Mouse (Mus musculus): ENCODE results near the gene Nfix.

DNA sequence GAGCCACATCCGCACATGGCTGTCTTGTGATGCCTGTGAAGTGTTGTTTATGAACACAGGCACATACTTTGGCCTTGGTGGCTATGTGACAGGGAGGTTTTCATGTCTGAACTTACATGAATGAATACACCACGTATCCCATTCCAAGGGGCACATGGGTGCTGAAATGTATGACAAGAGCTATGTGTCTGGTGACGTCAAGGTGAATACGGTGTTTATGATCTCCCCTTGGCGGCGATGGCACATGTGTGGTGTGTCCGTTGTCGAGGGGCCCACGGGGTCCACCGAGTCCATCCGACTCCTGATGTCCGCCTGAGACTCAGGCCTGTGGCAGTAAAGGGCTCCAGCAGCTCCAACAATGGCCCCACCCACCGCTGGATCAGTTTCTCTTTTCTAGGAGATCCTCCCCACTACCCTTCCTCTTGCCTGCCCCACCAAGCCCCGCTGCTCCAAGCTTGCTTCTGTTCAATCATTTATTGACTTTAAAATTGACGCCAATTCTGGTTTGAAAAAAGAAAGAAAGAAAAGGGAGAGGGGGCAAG is 2.8 kb downstream of the Nfix start:
- TF ChIP-seq CTCF (IDR thresholded peaks at IDR 0.05; ENCODE audit: borderline replicate concordance, control insufficient read depth, extremely low read depth, insufficient read depth, low read length, poor library complexity): no peak
- TF ChIP-seq POLR2A (IDR thresholded peaks at IDR 0.05; ENCODE audit: control insufficient read depth, extremely low read depth, insufficient read depth, low read length, poor library complexity): no peak

Measured in thymus, adult 2 months (tissue).